Mouse (Mus musculus): ENCODE measurements around the gene Tmeff2. TPM values are rescaled to one million over a fixed set of nuclear protein-coding genes. Genes with fewer than 3 reads are reported as not detected.

Gene Tmeff2
- not detected for total RNA-seq (2023)

GRCm38 (mm10) chr1:50900386-50900785 lies at the start of gene Tmeff2:
TSS of gene Tmeff2 (plus strand) at chr1:50900647.

Measured in neutrophil, adult 83 days (primary cell).